ENCODE assay signal across 8 mouse cellular contexts in the genomic region with DNA sequence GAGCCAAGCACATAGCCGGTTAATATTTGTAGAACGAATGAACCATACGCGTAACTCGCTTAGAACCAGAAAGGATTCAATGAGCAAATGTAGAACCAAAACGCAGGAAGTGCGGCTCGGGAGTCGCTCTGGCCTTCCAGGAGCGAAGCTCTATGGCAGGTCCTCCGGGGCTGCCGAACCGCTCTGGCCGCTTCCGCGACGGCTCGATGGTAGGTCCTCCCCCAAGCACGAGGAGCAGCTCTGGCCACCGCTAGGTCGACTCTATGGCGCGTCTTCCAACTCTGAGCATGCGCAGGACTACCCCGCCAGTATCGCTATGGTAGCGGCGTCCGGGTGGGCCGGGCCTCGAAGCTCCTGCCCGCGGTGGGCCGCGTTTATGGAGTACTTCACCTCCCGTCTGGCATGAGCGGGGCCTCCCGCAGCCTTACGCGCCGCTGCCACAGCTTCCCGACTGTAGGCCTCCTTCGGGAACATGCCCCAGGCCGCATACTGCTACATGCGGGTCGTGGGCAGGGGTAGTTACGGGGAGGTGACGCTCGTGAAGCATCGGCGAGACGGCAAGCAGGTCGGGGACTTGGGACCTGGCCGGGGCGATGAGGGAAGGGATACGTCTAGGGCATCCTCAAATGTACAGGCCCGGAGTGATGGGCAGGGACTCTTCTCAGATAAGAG. TPM values are rescaled to one million over a fixed set of nuclear protein-coding genes. Genes with fewer than 3 reads are reported as not detected.
DNase-seq lines count a peak whose midpoint lies in the region; ATAC-seq and TF ChIP-seq lines count a peak whose summit lies in the region.

A gene (plus strand): TSS at position 224 of the 672 bp plus-strand sequence.

- ATAC-seq in erythroid progenitor cell, adult 5-6 weeks (replicated peaks; ENCODE audit: low FRiP score, poor library complexity, severe bottlenecking), result peak; percentile 99
- ATAC-seq in heart, embryonic 12.5 days (ENCODE audit: insufficient number of reproducible peaks, low FRiP score), result peak; percentile 99
- peak; percentile 97 for ATAC-seq in kidney, postnatal 0 days (replicated peaks; ENCODE audit: low FRiP score, low read depth)
- ATAC-seq in liver, embryonic 11.5 days (replicated peaks; ENCODE audit: low FRiP score), result peak; percentile 99
- ATAC-seq in stomach, embryonic 14.5 days (ENCODE audit: insufficient number of reproducible peaks, insufficient read depth, low FRiP score, low read depth), result peak; percentile 99

- H3K9ac ChIP-seq in heart, embryonic 12.5 days, result peak within 1 kb of the TSS; percentile 82
- peak within 1 kb of the TSS; percentile 81 for H3K9ac ChIP-seq in kidney, postnatal 0 days (ENCODE audit: low read depth, low read length)
- peak within 1 kb of the TSS; percentile 84 for H3K9ac ChIP-seq in liver, embryonic 11.5 days (ENCODE audit: low read depth, low read length)
- peak within 1 kb of the TSS; percentile 84 for H3K9ac ChIP-seq in stomach, embryonic 14.5 days (replicated peaks; ENCODE audit: low read depth, low read length)

- peaks cover 8% of the 10 kb centered on the region for H3K4me1 ChIP-seq in heart, embryonic 12.5 days (replicated peaks)
- peaks cover 7% of the 10 kb centered on the region; the same call in 1 of the 2 replicates for H3K4me1 ChIP-seq in kidney, postnatal 0 days (replicated peaks; ENCODE audit: insufficient read depth, low read length)
- H3K4me1 ChIP-seq in liver, embryonic 11.5 days (replicated peaks; ENCODE audit: control insufficient read depth, insufficient read depth, low read length), result peaks cover 3% of the 10 kb centered on the region; the same call in 1 of the 2 replicates
- H3K4me1 ChIP-seq in stomach, embryonic 14.5 days (ENCODE audit: control insufficient read depth, insufficient read depth, low read length), result peaks cover 3% of the 10 kb centered on the region; the same call in 1 of the 2 replicates

- TF ChIP-seq CTCF in kidney, postnatal 0 days (IDR thresholded peaks at IDR 0.05; ENCODE audit: low read depth), result peak; percentile 44

- peak within 1 kb of the TSS; percentile 74 for H3K4me3 ChIP-seq in heart, embryonic 12.5 days
- peak within 1 kb of the TSS; percentile 81 for H3K4me3 ChIP-seq in kidney, postnatal 0 days (replicated peaks; ENCODE audit: low read depth, low read length)
- peak within 1 kb of the TSS; percentile 89 for H3K4me3 ChIP-seq in liver, embryonic 11.5 days (ENCODE audit: low read depth, low read length)
- peak within 1 kb of the TSS; percentile 84 for H3K4me3 ChIP-seq in stomach, embryonic 14.5 days (ENCODE audit: low read depth, low read length)

- WGBS in heart, embryonic 12.5 days, result under 1% methylated on average over 57 of the region's 57 CpGs
- under 1% methylated on average over 57 of the region's 57 CpGs for WGBS in kidney, postnatal 0 days
- under 1% methylated on average over 57 of the region's 57 CpGs for whole genome bisulfite sequencing in liver, embryonic 11.5 days
- WGBS in stomach, embryonic 14.5 days, result under 1% methylated on average over 57 of the region's 57 CpGs

- peak; percentile 94 for DNase-seq in CD4-positive helper T cell, adult 2 months (ENCODE audit: low read depth, low spot score)
- peak; percentile 95 for DNase-seq in brain, embryonic 18.5 days (ENCODE audit: low read depth, low spot score)
- peak; percentile 99 for DNase-seq in kidney, postnatal 0 days (ENCODE audit: low spot score)
- DNase-seq in liver, embryonic 11.5 days (ENCODE audit: low spot score), result peak; percentile 91
- DNase-seq in naive thymus-derived CD4-positive, alpha-beta T cell, adult 2 months (ENCODE audit: low read depth), result peak; percentile 92

- no peak within 1 kb of the TSS; the same call in 1 of the 2 replicates for H3K27ac ChIP-seq in heart, embryonic 12.5 days (ENCODE audit: poor library complexity, severe bottlenecking)
- H3K27ac ChIP-seq in kidney, postnatal 0 days, result peak within 1 kb of the TSS; percentile 62; the same call in 1 of the 2 replicates
- H3K27ac ChIP-seq in liver, embryonic 11.5 days (ENCODE audit: low read depth, low read length), result peak within 1 kb of the TSS; percentile 74
- H3K27ac ChIP-seq in stomach, embryonic 14.5 days (ENCODE audit: low read length), result peak within 1 kb of the TSS; percentile 4; the same call in 1 of the 2 replicates

- H3K36me3 ChIP-seq in heart, embryonic 12.5 days, result no peaks in the 10 kb centered on the region
- no peaks in the 10 kb centered on the region for H3K36me3 ChIP-seq in kidney, postnatal 0 days (ENCODE audit: insufficient read depth, low read length)
- H3K36me3 ChIP-seq in liver, embryonic 11.5 days (ENCODE audit: control insufficient read depth, insufficient read depth, low read length), result no peaks in the 10 kb centered on the region
- H3K36me3 ChIP-seq in stomach, embryonic 14.5 days (ENCODE audit: control insufficient read depth, insufficient read depth, low read length), result peaks cover 2% of the 10 kb centered on the region; the same call in 1 of the 2 replicates

- H3K27me3 ChIP-seq in heart, embryonic 12.5 days (replicated peaks), result no peaks in the 10 kb centered on the region
- H3K27me3 ChIP-seq in kidney, postnatal 0 days (ENCODE audit: insufficient read depth, low read length), result no peaks in the 10 kb centered on the region
- no peaks in the 10 kb centered on the region for H3K27me3 ChIP-seq in liver, embryonic 11.5 days (replicated peaks; ENCODE audit: control insufficient read depth, insufficient read depth, low read length)
- no peaks in the 10 kb centered on the region for H3K27me3 ChIP-seq in stomach, embryonic 14.5 days (ENCODE audit: control insufficient read depth, insufficient read depth, low read length)

- no peaks in the 10 kb centered on the region for H3K9me3 ChIP-seq in heart, embryonic 12.5 days (replicated peaks)
- H3K9me3 ChIP-seq in kidney, postnatal 0 days (replicated peaks; ENCODE audit: low read length), result no peaks in the 10 kb centered on the region
- no peaks in the 10 kb centered on the region for H3K9me3 ChIP-seq in liver, embryonic 11.5 days (ENCODE audit: control insufficient read depth, low read length)
- no peaks in the 10 kb centered on the region for H3K9me3 ChIP-seq in stomach, embryonic 14.5 days (ENCODE audit: control insufficient read depth, low read depth, low read length)

- H3K4me2 ChIP-seq in heart, embryonic 12.5 days, result peak within 1 kb of the TSS; percentile 76
- H3K4me2 ChIP-seq in kidney, postnatal 0 days (ENCODE audit: low read length), result peak within 1 kb of the TSS; percentile 87
- peak within 1 kb of the TSS; percentile 89 for H3K4me2 ChIP-seq in liver, embryonic 11.5 days
- H3K4me2 ChIP-seq in stomach, embryonic 14.5 days (replicated peaks; ENCODE audit: low read depth, low read length), result peak within 1 kb of the TSS; percentile 63

RNA-seq across cellular contexts. Expression of the gene that starts here (rescaled TPM):
- total RNA-seq in erythroid progenitor cell, adult 5-6 weeks (2015; ENCODE audit: low replicate concordance), result 0.36 and 2.9 TPM in 2 replicates
- 1.8 and 2.2 TPM in 2 replicates for total RNA-seq in erythroid progenitor cell, adult 5-6 weeks (2017; ENCODE audit: low replicate concordance)
- 5.1 and 7.4 TPM in 2 replicates for polyA plus RNA-seq in heart, embryonic 12.5 days (2016; fragmentation: Nextera tagmentation; extraction: Ambion mirVana)
- 8.7 and 10.5 TPM in 2 replicates for polyA plus RNA-seq in kidney, postnatal 0 days (2015; fragmentation: Nextera tagmentation; extraction: Ambion mirVana)
- polyA plus RNA-seq in liver, embryonic 11.5 days (2014; fragmentation: Nextera tagmentation; extraction: Ambion mirVana), result 13.2 and 14.3 TPM in 2 replicates
- 10.7 and 14.3 TPM in 2 replicates for polyA plus RNA-seq in stomach, embryonic 14.5 days (2014; fragmentation: Nextera tagmentation; extraction: Ambion mirVana)
